Mouse (Mus musculus) cerebral cortex, adult 2 months (tissue): ENCODE data around the gene Tceal9.

Experiments
- WGBS: fragments of 180-500 bp; shearing (Covaris S2); methylation state at CpG from one replicate; pipeline ENCODE4 v1.1.7; 2018; 5-methylcytosine and 5-hydroxymethylcytosine counted together

Gene Tceal9

DNA sequence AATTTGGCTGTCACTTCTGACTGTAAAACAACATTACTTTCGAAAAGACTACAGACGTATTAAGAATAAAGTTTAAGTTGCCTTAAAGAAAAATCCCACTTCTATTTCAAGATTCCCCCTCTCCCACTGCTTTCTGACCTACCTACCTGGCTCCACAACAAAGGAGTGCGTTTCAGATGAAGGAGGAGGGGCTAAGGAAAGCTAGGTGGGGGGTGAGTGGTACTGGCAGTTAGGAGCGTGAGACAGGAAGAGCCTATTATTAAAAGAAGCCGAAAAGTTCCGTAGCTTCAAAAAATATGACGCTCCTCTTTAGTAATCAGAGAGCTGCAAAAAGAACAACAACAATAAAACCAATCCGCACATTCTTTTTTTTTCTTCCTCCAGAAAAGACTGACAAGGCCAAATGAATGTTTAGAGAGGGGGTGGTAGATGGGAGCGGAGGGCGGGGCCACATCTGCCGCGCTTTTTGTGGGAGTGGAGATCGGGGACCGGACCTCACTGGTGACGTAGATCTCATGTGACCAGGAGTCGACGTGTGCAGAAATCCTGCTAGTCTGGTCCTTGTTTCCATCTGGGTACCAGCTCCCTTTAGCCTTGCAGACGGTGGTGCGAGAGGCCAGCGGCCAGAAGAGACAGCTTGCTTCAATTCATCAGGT is at the start of gene Tceal9:
TSS of gene Tceal9 (plus strand) at position 506 of the 656 bp plus-strand sequence.
- 5% methylated on average over 20 of the region's 20 CpGs for WGBS

DNA sequence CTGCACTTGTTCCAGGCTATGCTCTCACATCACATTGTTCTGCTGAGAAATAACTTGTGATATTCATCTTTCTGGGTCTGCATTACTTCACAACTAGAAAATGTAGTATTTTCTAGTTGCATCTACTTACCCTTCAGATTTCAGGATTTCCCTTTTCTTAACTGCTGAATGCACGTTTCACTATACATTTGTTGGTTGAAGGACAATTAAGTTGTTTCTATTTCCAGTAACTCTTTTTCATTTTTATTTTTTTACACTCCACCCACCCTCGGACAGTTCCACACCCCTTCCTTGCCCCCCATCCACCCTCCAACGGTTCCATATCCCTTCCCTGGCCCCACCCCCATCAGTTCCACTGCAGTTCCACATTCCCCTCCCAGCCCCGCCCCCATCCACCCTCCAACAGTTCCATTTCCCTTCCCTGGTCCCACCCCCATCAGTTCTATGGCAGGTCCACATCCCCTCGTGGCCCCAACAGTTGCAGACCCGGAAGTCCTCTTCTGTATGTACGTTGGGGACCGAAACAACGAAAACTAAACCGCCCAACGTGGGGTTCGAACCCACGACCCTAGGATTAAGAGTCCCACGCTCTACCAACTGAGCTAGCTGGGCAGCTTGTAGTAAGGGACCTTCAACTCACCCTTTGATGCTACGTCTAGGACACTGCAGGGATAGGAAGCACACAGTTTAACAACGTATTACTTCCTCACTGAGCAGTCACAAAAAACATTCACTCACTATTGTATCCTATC is 49.5 kb upstream of the Tceal9 start:
- WGBS: 79% methylated on average over 16 of the region's 16 CpGs

DNA sequence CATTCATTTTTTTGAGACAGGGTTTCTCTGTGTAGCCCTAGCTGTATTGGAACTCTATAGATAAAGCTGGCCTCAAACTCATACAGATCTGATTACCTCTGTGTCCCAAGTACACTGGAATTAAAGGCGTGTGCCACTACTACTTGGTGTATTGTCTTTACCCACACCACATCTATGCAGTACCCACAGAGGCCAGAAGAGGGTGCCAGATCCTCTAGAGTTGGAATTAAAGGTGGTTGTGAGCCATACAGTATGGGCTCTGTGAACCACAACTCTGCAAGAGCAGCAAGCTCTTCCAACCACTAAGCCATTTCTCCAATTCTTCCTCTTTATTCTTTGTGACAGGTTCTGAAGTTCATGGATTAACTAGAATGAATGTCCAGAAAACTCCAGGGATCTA is 48.0 kb upstream of the Tceal9 start:
- WGBS: 36% methylated on average over 1 of the region's 1 CpGs

DNA sequence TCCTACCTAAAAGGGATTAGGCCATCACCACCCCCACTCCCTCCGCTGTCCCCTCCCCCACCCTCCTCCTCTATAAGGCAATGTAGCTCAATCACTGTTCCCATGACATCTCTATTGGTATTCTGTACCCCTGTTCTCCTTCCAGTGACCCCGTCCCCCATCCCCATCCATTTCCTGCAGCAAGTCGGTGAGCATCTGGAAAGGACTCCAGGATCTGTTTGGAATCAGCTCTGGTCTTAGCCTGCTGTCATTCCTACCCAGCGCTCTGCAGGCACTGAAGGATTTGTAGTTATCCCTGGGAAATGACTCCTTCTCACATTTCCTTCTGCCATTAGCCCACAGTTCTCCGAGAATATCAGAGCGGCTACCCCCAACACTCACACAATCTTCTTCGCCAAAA is 41.6 kb upstream of the Tceal9 start:
- WGBS: 2% methylated on average over 7 of the region's 7 CpGs

DNA sequence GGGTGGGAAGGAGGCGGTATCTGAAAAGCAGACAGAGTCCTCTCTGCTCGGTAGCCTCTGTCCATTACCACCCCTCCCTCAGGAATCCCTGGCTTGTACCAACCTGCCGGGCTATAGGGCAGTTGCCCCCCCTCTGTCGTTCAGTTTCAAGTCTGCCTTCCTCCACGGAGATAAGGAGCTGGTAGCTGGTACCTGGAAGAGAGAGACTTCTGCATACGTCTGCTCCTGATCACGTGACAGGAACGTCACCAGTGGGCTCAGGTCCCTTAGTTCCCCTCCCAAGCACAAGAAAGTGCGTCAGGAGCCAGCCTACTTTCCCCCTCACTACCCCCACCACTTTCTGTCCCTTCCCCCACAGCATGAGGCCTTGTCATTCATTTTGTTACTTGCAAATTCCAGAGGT is 41.2 kb upstream of the Tceal9 start, which contains the start of gene Tceal5:
TSS of gene Tceal5 (minus strand) at position 213 of the 403 bp plus-strand sequence.
- 4% methylated on average over 9 of the region's 9 CpGs for WGBS

DNA sequence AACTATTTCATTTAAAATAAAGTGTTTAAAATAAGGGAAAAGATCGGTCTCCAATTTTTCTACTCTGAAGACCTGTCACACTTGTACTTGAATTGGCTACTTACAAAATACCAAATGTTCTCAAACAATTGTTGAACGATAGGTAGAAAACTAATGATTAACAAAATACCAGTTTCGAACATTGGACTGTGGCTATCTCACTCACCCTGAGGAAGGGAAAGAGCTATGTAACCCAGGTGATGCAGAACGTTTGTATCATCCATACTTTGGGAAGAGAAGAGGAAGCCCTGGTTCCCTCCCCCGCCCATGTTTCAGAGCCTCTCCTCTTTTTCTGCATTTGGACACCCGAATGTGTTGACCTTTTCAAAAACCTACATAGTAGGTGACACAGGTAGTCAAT is 40.5 kb upstream of the Tceal9 start:
- 79% methylated on average over 6 of the region's 6 CpGs for WGBS

DNA sequence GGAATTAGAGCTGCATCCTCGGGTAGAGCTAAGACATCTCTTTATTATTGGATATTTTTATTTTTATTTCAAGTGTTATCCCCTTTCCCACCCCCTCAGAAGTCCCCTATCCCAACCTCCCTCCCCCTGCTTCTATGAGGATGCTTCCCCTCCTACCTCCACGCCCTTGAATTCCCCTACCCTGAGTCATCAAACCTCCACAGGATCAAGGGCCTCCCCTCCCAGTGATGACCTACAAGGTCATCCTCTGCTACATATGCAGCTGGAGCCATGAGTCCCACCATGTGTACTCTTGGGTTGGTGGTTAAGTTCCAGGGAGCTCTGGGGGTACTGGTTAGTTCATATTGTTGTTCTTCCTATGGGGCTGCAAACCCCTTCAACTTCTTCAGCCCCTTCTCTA is 31.5 kb upstream of the Tceal9 start:
- WGBS: 80% methylated on average over 2 of the region's 2 CpGs

DNA sequence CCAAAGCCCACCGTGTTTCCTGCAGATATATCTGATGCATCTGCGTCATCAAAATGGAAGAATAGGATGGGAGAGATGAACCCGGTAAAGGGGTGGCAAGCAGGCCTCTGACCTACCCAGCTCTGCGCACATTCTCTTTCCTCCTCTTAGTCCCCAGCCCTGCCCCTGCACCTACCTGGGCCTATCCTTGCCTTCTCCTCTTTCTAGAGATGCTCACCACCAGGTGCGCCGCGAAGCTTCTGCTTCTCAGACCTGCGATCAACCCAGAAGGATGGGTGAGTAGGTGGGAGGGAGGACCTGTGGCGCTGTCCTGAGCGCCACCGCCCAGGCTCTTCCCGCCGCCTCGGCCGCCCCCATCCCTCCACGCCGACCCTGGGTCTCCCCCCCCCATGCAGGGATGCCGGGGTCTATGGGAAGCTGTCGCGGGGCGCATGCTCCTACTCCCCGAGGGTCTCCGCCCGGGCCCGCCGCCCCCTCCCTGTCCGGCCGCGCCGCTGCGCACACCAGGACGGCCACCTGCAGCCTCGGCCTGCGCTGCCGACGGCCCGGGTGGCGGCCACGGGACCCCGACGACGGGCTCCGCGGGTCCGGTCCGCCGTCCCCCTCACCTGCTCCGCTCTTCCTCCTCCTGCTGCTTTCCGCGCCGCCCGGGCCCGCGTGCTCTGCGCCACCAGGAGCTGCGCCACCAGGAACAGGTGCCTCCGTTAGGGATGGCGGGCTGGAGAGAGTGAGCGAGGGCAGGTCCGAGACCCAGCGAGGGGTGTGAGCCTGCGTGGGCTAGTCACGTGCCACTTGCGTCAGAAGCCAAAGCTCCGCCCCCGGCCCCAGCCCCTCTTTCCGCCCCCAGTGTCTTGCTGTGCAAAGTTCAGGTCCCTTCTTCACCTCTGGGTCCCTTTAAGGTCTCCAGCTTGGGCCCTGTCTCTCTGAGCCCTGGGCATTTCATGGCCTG is 29.9 kb upstream of the Tceal9 start, which contains the start of the genes Tceal7 and Bex1:
TSS of gene Tceal7 (plus strand) at position 51 of the 949 bp plus-strand sequence.
TSS of gene Bex1 (minus strand) at position 785 of the 949 bp plus-strand sequence.
- 9% methylated on average over 14 of the region's 67 CpGs for WGBS

DNA sequence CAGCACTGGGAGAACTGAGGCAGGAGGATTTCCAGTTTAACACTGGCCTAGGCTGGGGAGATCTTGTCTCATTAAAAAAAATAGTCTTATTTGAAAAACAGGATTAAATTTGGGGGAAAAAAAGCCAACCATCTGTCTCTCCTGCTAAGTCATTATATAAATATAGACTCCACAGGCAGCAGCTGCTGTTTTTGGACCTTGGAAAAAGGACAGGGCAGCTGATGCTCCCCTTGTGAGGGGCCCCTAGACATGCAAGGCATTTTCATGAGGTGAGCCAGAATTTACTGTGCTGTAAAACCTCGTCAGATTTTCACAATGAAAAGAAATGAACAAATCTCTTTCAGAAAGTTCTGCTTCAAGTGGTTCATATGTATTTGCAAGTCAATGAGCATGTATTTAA is 28.6 kb upstream of the Tceal9 start:
- 26% methylated on average over 1 of the region's 1 CpGs for WGBS

DNA sequence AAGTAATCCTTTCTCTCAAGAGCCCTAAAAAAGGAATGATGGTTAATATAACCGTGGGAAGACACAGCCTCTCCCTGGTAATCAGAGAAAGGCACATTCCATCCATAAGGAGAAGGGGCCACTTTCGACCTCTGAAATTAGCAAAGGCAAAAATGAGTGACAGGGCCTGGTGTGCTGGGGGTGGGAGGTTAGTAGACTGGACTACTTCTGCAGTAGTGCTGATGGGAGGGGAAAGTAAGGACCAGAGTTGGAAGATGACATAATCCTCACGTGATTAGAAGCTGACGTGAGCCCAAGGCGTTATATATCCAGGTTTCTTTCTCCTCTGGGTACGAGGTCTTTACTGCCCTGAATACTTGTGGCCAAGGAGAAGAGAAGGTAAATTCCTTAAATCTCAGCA is 21.2 kb upstream of the Tceal9 start:
- 79% methylated on average over 6 of the region's 6 CpGs for WGBS

DNA sequence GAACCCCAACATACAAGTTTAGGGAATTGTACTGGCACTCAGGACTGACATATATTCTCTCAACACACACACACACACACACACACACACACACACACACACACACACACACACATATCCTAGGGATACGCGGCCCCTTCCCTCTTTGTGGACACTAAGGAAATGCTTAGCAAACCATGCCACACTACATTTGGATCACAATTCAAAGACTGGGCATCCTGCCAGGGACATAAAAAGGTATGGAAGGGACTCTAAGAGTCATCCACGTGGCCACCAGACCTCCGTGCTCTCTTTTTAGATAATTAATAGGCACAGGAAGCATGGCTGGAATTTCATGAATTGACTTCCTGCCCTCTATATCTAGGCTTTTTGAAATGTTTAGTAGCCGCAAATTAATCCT is 17.1 kb upstream of the Tceal9 start:
- WGBS: 63% methylated on average over 5 of the region's 5 CpGs

DNA sequence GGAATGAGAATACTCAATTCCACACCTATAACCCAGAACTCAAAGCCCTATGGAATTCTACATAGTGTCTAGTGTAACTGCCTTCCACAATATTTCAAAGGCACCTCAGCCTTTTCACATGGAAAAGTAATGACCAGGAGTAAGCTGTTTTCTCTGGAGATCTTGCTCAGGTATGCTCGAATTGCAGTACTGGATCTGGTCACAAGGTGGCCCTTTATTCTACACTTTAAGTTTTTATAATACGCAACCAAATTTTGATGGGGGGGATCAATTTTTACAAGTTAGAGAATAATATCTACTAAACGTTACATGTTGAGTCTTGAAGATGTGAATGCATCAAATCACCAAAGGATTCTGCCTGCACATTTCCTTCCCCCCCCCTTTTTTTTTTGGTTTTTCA is 6.8 kb upstream of the Tceal9 start:
- WGBS: 25% methylated on average over 3 of the region's 3 CpGs

DNA sequence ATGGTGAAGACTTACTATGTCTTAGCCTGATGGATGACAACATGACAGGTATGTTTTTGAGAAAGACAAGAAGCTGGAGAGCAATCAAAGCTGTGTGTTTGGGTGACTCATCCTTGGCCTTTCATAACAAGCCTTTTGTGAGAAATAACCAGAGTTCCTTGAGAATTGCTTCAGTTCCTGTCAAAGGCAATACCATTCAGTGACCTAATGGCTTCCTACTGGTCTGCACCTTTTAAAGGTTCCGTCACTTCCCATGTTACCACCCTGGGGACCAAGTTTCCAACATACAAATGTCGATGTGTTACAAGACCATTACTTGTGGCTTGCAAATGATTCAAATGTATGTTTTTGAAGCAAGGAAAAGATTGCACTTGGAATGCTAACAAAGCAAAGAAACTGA is 1.7 kb upstream of the Tceal9 start:
- 89% methylated on average over 2 of the region's 2 CpGs for WGBS

DNA sequence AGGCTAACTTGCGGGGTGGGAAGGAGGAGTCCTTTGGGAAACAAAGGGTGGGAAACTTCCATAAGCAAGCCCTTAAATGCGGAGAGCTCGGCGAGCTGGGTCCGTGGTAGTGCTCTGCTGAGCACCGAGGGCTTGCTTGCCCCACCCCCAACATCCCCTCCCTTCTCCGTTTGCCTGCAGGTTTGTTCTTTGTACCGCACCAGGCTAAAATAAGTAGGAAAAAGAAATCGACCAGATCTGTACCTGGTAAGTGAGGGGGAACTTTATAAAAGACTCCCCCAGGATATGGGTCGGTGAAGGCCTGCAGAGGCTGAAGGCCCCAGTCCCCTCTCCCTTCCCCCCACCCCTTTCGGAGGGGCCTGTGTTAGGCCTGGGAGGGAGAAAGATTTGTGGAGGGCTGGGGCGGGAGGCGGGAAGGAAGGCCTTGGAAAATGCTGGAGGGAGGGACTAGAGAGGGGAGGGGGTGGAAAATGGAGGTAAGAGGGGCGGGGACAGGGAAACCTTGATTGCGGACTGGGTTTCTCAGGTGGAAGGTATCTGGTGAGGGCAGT is 717 bp downstream of the Tceal9 start:
- 6% methylated on average over 14 of the region's 15 CpGs for WGBS

DNA sequence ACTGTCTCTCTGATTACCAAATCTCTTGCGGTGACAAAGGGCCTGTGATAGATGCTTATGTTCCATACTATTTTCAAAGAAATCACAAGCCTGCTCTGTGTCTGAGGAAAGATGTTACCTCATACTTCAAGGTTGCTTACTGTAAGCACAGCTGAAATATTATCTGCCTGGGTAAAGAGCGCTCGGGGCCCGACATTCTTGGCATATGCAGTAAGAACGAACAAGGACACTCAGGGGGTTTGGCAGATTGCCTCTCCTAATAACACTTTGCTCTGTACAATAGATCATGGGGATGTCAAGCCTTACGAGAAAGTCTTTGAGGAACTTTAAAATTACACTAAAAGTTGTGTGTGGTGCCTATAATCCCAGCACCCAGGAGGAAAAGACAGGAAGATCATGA is 3.9 kb downstream of the Tceal9 start:
- WGBS: 69% methylated on average over 6 of the region's 6 CpGs

DNA sequence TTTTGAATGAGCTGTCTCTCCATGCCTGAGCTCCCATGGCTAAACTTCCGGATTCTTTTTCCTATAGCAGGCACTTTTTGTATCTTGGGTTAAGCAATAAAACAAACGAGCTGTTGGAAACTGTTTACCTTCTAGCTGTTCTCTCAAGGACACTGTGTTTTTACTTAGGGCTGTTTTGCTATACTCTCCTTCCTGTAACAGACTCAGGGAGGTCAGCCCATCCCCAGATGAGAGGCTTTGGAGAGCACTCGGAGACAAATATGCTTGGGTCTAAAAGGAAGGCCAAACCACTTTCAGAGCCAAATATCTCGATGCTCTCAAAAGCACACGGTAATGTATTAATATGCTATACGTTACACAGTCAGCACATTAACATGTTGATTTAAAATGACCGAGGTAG is 4.8 kb downstream of the Tceal9 start:
- 76% methylated on average over 7 of the region's 7 CpGs for WGBS

DNA sequence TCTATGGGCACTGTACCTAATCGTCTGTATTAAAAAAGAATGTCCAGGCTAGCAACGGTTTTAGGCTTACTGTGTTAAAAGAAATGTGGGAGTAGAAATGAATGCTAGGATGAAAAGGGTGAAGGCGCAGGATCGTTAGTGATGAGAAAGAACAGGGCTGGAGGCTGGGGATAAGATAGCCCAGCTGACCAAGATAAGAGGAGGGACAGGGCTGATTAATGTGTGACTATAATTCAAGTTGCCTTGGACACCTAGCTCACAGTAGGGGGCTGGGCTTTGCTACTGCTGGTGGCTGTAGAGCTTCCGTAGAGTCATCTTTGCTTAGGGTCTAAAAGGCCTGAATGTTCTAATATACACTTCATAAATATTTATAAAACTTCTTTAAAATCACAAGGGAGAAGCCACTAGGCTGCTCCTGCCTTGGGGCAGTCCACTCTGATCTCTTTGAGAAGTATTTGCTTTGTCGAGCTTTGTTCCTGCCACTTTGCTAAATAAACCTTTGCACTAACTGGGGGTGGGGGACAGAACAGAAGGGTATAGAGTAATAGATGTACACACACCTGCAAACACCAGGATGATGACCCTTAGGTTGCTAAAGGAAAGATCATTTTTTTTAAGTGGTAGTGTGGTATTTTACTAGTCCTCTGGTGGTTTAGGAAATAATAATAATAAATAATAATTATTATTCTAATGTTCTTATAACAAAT is 7.3 kb downstream of the Tceal9 start:
- 64% methylated on average over 6 of the region's 6 CpGs for WGBS

DNA sequence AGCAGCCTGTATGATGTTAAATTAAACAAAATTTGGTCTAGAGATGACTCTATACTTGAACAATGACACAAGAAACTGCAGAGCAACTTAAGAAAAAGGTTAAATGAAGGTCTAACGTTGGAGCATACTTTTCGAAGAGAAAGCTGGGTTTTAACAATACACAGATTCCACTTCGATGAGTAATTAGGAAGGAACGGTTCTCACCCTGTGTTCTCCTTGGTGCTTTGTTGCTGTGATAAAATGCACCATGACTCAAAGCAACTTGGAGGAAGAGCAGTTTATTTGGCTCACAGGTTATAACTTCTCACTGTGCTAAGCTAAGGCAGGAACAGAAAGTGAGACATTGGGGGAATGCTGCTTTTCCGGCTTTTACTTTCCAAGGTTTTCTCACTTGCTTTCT is 22.8 kb downstream of the Tceal9 start:
- 73% methylated on average over 5 of the region's 5 CpGs for WGBS

DNA sequence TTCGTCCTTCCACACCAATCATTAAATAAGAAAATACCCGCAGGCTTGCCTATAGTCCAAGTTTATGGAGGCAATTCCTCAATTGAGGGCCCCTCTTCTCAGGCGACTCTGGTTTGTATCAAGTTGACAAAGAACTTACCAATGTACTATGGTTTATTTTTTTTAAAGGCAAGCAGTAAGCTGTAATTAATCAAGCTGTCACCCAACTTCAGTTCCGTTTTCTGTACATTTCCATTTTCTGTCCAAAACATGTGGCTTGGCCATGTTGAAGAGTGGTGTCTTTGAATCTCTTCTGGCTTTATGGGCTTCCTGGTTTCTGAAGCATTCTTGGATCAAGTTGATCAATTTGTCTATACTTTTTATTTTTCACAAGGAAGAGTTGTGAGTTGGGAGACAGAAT is 23.3 kb downstream of the Tceal9 start:
- WGBS: 88% methylated on average over 4 of the region's 4 CpGs

DNA sequence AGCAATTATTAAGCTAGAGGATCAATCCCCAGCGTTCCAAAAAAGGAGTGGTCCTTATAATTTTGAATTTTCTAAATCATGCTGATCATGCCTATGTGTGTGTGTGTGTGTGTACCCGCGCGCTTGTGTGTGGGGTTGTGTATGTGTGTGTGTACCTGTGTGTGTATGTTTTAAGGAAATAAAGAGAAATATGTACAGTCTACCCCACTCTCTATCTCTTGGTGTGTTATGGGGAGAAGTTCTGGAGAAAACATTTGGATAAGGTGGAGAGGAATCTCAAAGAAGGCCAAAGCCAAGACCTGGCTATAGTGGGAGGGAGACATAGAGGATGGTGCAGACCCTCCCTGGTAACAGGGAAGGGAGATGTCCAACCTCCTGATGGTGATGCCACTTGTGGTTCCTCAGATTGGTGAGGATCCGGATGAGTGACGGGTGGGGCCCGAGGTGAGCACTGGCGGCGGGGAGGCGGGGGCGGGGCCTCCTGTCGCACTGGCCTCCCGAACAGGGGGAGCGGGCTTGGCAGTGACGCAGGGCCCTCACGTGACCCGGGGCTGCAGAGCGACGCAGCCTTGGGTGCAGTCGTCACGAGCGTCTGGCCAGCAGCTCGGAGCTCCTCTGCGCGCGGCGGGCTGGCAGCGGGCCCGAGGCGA is 25.0 kb downstream of the Tceal9 start, which contains the start of gene Bex3:
TSS of gene Bex3 (plus strand) at position 511 of the 650 bp plus-strand sequence.
- 75% methylated on average over 4 of the region's 30 CpGs for WGBS
